Mouse (Mus musculus): ENCODE results near the gene Ryr1. TPM values are rescaled to one million over a fixed set of nuclear protein-coding genes. Genes with fewer than 3 reads are reported as not detected.

The Ryr1 gene
- total RNA-seq, 2 experiments from 2014 or later: 1,704 to 1,734 TPM

DNA sequence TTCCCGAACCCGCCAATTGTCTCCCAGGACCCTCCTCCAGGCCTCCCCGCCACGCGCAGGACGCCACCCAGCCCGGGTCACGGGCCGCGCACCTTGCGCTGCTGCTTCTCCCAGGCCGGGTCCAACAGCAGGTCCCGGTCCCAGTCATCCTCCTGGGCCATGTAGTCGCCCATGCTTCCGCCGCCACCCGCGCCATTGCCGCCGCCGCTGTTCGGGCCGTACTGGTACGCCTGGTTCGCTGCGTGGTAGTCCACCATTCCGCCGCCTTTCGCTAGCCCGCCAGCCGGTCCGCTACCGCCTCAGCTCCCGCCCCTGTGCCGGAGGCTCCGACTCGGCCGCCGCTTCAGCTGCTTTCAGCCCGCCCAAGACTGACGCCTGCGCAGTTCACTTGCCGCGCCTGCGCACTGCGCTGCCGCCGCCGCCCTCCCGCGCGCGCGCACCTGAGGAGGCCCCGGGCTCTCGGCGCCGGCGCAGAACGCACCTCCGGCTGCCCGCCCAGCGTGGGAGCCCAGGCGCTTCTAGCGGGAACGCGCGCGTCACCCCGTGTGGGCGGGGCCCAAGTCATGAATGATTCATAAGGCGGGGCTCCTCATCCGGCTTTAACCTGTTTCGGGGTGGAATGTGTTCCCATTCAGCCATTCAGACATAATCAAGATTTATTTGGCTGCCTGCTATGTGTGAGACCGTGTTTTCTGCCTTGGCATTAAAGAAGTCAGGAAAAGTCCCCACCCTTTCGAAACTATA, 162.9 kb downstream of the Ryr1 start, which contains the start of gene Actn4:
Gene Actn4 (minus strand): TSS at position 414 of the 744 bp plus-strand sequence.
- peak; percentile 97 for DNase-seq (ENCODE audit: low spot score)

DNA sequence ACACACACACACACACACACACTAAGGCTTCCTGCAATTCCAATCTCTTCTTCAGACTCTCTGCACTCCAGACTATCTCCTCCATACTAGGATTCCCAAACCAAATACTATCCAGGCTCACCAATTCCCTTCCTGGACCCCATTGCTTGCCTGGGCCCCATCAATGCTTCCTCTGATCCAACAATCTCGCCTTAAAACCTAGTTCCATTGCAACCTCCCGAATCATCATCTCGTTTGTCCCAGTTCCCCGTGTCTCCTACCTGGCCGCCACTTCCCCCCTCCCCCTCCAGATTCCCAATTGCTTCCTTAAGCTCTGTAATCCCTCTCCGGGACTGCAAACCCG, 163.4 kb downstream of the Ryr1 start:
- DNase-seq (ENCODE audit: low spot score): no peak

DNA sequence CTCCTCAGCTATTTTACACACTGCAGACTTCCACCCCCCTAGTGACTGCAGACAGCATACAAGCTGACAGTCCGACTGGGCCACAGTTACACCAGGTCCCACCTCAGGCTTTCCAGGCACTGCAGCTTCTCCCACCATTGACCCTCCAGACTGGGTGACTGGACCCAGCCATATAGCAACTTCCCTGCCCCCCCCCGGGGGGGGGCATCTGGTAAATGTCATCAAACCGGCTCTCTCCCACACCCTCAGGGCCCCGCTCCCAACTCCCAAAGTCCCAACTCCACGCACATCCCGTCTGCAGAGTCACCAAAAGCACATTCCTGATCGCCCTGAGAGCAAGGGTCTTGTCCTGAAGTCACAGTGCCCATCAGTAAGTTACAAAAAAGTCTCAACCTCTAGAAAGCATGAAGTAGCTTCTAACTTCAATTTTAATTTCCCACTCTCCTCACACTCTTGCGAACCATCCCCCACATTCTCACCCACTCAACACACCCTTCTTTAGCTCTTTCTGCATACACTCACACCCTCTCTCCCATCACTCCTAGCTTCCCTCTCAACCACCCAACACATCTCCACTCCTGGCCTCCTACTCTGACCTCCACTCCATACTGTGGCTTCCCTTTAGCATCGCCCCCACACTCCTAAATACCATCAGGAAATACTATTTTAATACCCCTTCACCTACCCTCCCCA, 164.5 kb downstream of the Ryr1 start:
- no peak for DNase-seq (ENCODE audit: low spot score)

DNA sequence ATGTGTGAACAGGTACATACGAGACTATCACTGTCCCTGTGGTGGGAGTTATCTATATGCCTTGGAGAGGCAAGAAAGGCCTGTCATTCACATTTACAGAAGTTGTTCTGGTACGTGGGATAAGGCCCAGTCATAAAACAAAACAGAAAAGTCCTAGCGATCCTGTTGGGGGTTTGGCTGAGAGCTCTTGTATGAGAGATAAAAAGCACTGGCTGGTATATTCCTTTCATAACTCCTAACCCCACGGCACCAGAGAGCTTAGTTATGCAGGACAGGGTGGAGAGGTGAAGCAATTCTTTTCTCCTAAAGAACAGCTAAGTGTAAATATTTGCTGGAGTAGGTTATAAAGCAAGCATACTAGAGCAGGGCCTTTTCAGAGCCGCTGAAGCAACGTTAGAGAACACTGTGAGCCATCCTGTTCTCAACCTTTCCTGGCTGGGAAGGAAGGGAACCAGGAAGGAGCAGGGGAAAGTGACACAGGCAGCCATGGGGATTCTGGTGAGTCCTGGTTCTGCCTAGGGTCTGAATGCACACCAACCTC, 165.4 kb downstream of the Ryr1 start:
- no peak for DNase-seq (ENCODE audit: low spot score)

DNA sequence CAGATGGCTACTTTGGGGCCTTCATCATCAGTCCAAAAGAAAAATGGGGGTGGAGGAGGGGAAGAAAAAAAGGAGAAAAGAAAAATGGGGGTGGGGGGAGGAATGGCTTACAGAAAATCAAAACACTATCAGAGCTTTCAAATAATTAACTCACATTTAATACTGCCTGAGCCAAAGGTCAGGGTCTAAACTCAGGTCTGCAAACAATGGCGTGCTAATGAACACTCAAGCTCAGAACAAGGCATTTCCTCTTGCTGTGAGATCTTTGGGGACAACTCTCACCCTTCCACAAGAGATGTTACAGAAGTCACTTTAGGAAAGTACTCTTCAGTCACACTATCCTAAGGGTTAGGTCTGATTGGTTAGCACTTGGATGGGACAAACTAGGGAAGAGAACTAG, 166.2 kb downstream of the Ryr1 start:
- no peak for DNase-seq (ENCODE audit: low spot score)

DNA sequence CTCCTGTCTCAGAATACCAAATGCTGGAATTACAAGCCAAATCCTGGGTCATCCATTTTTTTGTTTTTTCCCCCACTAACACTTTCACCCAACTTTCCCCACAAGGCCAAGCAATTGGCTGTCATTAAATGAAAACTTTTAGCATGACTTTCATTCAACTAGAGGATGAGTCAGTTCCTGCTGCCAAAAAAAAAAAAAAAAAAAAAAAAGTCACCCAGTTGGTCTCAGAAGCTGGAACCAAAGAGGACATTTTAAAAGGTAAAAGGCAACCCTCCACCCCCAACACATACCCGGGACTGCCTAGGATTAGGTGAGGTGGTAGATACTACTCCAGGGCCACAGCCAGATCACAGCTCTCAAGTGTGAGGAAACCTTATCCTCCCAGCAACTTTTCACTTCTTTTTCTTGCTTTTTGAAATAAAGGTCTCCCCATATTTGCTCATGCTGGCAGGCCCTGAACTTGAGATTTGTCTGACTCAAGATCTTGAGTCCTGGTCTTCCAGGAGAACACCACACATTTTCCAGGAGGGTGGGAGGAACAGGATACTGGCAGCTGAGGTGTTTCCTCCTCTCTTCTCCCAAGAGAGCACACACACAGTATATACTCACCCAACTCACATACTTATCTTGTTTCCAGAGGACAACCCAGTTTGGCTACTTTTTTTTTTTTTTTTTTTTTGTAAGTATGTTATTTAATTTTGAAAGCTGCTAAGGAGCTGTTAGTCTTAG, 166.8 kb downstream of the Ryr1 start:
- no peak for DNase-seq (ENCODE audit: low spot score)

DNA sequence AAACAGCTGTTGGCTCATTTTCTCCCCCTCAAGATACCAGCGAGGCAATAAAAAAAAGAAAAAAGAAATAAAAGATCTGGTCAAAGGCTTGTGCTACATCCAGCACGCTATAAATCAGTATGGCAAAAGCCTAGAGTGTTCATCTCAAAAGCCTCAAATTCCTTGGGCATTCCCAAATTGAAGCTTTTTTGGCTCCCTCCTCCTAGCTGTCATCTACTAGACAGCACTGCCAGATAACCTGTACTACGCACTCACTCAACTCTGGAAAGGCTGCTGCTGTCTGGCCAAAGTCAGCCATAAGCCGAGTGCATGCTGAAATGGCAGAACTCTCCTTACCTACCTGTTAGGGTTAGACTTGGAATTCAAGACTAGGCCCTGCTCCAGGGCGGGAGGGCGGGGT, 167.7 kb downstream of the Ryr1 start:
- no peak for DNase-seq (ENCODE audit: low spot score)

DNA sequence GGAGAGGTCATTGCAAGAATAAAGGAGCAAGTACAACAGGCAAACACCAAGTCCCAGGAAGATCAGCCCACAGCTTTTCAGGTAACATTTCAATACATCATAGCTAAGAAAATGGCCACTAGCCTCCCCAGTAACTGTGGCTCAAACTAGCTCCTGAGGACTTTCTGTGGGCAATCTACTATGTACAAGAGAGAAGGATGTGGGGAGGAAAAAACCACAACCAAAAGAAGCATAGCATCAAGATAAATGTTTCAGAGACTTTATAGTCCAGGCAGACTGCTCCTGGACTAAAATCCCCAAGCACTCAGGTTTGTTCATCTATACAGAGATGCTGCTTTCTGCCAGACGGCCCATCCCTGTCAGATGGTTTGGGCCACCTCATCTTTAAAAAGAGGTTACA, 168.7 kb downstream of the Ryr1 start:
- DNase-seq (ENCODE audit: low spot score): no peak

DNA sequence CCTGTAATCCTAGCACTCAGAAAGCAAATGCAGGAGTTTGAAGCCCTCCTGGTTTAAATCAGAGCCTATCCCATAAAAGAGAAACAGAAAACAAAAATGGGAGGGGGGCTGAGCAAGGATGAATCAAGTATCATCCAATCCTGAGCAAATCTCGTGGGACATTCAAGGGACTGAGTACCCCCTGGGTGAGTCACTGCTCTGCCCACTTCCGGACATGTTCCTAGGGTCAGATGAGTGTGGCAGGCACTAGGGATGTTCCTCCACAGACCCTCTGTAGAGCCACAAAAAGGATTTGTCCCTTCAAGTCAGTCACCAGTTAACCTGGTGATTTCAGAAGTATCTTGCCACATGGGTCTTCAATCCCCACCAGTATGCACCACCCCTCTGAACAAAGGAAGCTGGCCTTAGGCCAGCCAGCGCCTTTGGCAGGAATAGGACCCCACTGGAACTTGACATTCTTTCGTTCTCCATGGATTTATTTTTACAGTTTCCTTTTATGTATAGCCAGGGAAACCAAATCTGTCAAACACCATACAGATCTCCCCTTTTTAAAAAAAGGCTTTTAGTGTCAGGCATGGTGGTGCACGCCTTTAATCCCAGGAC, 169.6 kb downstream of the Ryr1 start:
- DNase-seq (ENCODE audit: low spot score): no peak

DNA sequence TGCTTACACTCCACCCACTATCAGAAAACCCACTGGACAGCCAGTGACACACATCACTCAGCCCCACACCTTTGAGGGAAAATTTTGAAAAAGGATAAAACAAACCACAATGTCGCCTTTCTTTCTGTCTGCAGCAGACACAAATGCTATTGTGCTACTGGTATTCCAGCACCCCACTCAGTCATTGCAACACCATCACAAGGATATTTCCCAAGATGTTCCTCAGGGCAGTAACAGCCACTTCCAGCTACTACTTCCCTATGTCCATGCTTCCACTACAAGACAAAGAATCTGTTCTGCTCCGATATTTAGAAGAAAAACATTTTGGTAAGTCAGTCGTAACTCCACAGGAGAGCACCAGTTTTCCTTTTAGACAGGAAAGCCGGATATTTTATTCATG, 170.2 kb downstream of the Ryr1 start:
- no peak for DNase-seq (ENCODE audit: low spot score)

DNA sequence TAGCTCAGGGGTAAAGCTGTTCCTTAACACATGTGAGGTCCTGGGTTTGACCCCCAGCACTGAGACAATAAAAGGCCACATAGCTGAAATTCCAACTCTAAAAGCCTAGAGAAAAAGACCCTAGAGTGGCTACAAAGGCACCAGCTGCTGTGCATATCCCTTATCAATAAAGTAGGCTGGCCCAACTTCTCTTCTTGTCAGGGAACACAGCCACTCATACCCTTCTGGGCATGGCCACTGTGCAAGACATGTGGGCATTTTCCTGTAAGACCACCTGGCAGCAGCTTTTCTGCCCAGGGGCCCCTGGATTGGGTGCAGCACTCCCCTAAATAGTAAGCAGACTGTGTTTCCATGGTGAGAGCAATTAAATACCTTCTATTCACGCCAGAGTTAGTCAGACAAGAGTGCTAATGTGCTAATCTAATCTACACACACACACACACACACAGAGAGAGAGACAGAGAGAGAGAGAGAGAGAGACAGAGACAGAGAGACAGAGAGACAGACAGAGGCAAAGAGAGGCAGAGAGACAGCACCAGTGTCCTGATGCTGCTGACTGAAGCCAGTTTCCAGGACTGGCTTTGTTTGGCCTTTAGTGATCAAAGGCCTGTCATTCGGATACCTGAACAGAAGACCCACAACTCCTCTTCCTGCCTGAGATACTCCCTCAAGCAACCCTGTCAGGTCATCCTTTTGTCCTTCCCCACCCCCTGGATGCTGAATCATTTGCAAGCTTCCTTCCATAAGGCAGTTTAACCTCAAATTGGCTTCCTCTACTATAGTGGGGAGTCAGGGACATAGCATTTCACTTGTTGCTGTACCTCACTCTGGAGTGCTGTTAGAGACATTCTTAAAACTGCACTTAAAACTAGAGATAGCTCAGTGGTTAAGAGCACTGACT, 171.3 kb downstream of the Ryr1 start:
- no peak for DNase-seq (ENCODE audit: low spot score)

Small RNA genes lying within 50 kb of the gene (microRNA-seq; reads per million reads assigned to microRNA genes)
- gene Gm44408 (not detected), gene Mir1963 (18.4 reads per million, percentile 35 among the genes with 10 or more reads in this experiment)

Other genes with a start within 250 kb of the Ryr1 start
- gene Capn12, start 243.8 kb downstream of the Ryr1 start, total RNA-seq (2021): under 1 TPM; 0.09 TPM
- gene Actn4, start 162.8 kb downstream of the Ryr1 start, total RNA-seq (2021): 10 to 100 TPM; 29.6 to 46.1 TPM
- 100 to 1,000 TPM; 128 TPM for gene Eif3k, start 143.3 kb downstream of the Ryr1 start, total RNA-seq (2021)
- under 1 TPM; 0.24 to 0.59 TPM for gene Map4k1, start 143.1 kb downstream of the Ryr1 start, total RNA-seq (2021)
- gene Rasgrp4, start 9.7 kb upstream of the Ryr1 start, total RNA-seq (2021): under 1 TPM; 0.52 to 0.62 TPM
- 1 to 10 TPM; 9.1 to 9.4 TPM for gene Fam98c, start 31.1 kb upstream of the Ryr1 start, total RNA-seq (2021)
- gene Ggn, start 45.0 kb upstream of the Ryr1 start, total RNA-seq (2021): under 1 TPM; 0.27 to 0.33 TPM
- 1 to 10 TPM; 1.9 to 3.1 TPM for gene Spred3, start 45.2 kb upstream of the Ryr1 start, total RNA-seq (2021)
- 100 to 1,000 TPM; 202 to 256 TPM for gene Psmd8, start 55.5 kb upstream of the Ryr1 start, total RNA-seq (2021)
- gene Catsperg1, start 88.9 kb upstream of the Ryr1 start, total RNA-seq (2021): under 1 TPM; 0.14 to 0.47 TPM
- gene Kcnk6, start 107.3 kb upstream of the Ryr1 start, total RNA-seq (2021): under 1 TPM; 0.71 to 0.93 TPM
- gene Yif1b, start 113.2 kb upstream of the Ryr1 start, total RNA-seq (2021): 10 to 100 TPM; 38.1 to 38.4 TPM
- gene 2200002D01Rik, start 123.3 kb upstream of the Ryr1 start, total RNA-seq (2021): 1 to 10 TPM in 1 of 2 experiments, under 1 TPM in 1; 0.66 to 1.1 TPM
- gene Spint2, start 156.7 kb upstream of the Ryr1 start, total RNA-seq (2021): 10 to 100 TPM in 1 of 2 experiments, 1 to 10 TPM in 1; 8.2 to 14.7 TPM
- 1 to 10 TPM; 3.3 to 3.4 TPM for gene Ppp1r14a, start 164.1 kb upstream of the Ryr1 start, total RNA-seq (2021)
- gene Dpf1, start 178.8 kb upstream of the Ryr1 start, total RNA-seq (2021): 1 to 10 TPM; 2.4 to 2.7 TPM